Mouse (Mus musculus) embryonic facial prominence, embryonic 10.5 days (tissue): Measurements from ENCODE around the gene Uqcc3. TPM values are rescaled to one million over a fixed set of nuclear protein-coding genes. Genes with fewer than 3 reads are reported as not detected.

Experiments used
- DNase-seq: peaks from one replicate; pipeline ENCODE4 v3.0.0-alpha.2; 2017; ENCODE audit warnings: low spot score
- H3K27ac ChIP-seq: fragments of 300-500 bp; sonication (generic); replicated peaks from 2 replicates; pipeline ENCODE4 v1.5.1; 2016; ENCODE audit warnings: mild to moderate bottlenecking
- H3K27me3 ChIP-seq: fragments of 300-500 bp; sonication (generic); replicated peaks from 2 replicates; pipeline ENCODE4 v1.6.1; 2016; ENCODE audit warnings: low read depth, mild to moderate bottlenecking; ENCODE audit not compliant: poor library complexity, severe bottlenecking
- H3K36me3 ChIP-seq: fragments of 300-500 bp; sonication (generic); replicated peaks from 2 replicates; pipeline ENCODE4 v1.6.1; 2016; ENCODE audit warnings: mild to moderate bottlenecking, moderate library complexity
- H3K4me1 ChIP-seq: fragments of 300-500 bp; sonication (generic); 2 replicates; pipeline ENCODE4 v1.6.1; 2016
- H3K4me3 ChIP-seq: fragments of 300-500 bp; sonication (generic); 2 replicates; pipeline ENCODE4 v1.5.1; 2016; ENCODE audit warnings: mild to moderate bottlenecking, moderate library complexity
- H3K9me3 ChIP-seq: fragments of 300-500 bp; sonication (generic); 2 replicates; pipeline ENCODE4 v1.6.1; 2016; ENCODE audit warnings: mild to moderate bottlenecking
- WGBS: fragments of 180-500 bp; shearing (Covaris S2); methylation state at CpG from one replicate; pipeline ENCODE4 v1.1.7; 2016; 5-methylcytosine and 5-hydroxymethylcytosine counted together
- polyA plus RNA-seq: library from polyadenylated mRNA; unstranded; fragments of >200 nt; fragmentation: Nextera tagmentation; extraction: Ambion mirVana; gene quantifications from 2 replicates; pipeline ENCODE4 v1.2.1, GENCODE M21; 2016

Uqcc3 gene
- 59.0 and 62.0 TPM in 2 replicates for polyA plus RNA-seq

GRCm38 (mm10) chr19:8880311-8881033, at the start of gene Uqcc3:
TSS of gene Uqcc3 (minus strand) at chr19:8880923.
- Histone ChIP-seq H3K27me3 (no peaks in the 10 kb centered on the region), H3K27ac (peak within 1 kb of the TSS; percentile 92), H3K4me3 (peak within 1 kb of the TSS; percentile 94), H3K36me3 (peaks cover 37% of the 10 kb centered on the region), H3K9me3 (no peaks in the 10 kb centered on the region), H3K4me1 (peaks cover 11% of the 10 kb centered on the region)
- DNase-seq: peak; percentile 87
- under 1% methylated on average over 42 of the region's 42 CpGs for WGBS

GRCm38 (mm10) chr19:8930117-8930516, 49.4 kb upstream of the Uqcc3 start:
- Histone ChIP-seq H3K9me3 (no peaks in the 10 kb centered on the region), H3K4me3 (peak overlapping the region; percentile 89), H3K36me3 (peaks cover 66% of the 10 kb centered on the region), H3K4me1 (peaks cover 28% of the 10 kb centered on the region), H3K27ac (peak overlapping the region; percentile 91), H3K27me3 (no peaks in the 10 kb centered on the region)
- no peak for DNase-seq
- 12% methylated on average over 11 of the region's 11 CpGs for WGBS

- Histone ChIP-seq H3K36me3 (peaks cover 63% of the 10 kb centered on the region), H3K9me3 (no peaks in the 10 kb centered on the region), H3K4me3 (peak within 1 kb of the TSS; percentile 89), H3K27me3 (no peaks in the 10 kb centered on the region), H3K27ac (peak within 1 kb of the TSS; percentile 91), H3K4me1 (peaks cover 28% of the 10 kb centered on the region)
- WGBS: under 1% methylated on average over 73 of the region's 74 CpGs
- peak; percentile 84 for DNase-seq
These were observed 48.7 kb upstream of the Uqcc3 start, which contains the start of the genes Rom1 and Eml3 for GRCm38 (mm10) chr19:8929224-8930088. TSS of gene Rom1 (minus strand) at chr19:8929356. TSS of gene Eml3 (plus strand) at chr19:8929552.

- Histone ChIP-seq H3K27me3 (no peaks in the 10 kb centered on the region), H3K4me1 (peaks cover 28% of the 10 kb centered on the region), H3K36me3 (peaks cover 61% of the 10 kb centered on the region), H3K27ac (peak overlapping the region; percentile 91), H3K9me3 (no peaks in the 10 kb centered on the region), H3K4me3 (peak overlapping the region; percentile 89)
- DNase-seq: no peak
- 14% methylated on average over 16 of the region's 16 CpGs for WGBS
These were observed 48.0 kb upstream of the Uqcc3 start for GRCm38 (mm10) chr19:8928689-8929223.

GRCm38 (mm10) chr19:8927891-8928525, 47.3 kb upstream of the Uqcc3 start:
- H3K36me3 ChIP-seq: peaks cover 60% of the 10 kb centered on the region

GRCm38 (mm10) chr19:8926766-8927165, 46.0 kb upstream of the Uqcc3 start:
- Histone ChIP-seq H3K4me1 (peaks cover 34% of the 10 kb centered on the region), H3K27ac (no peak overlapping the region), H3K27me3 (no peaks in the 10 kb centered on the region), H3K9me3 (no peaks in the 10 kb centered on the region), H3K4me3 (peak overlapping the region; percentile 12; the same call in 1 of the 2 replicates), H3K36me3 (peaks cover 60% of the 10 kb centered on the region)
- DNase-seq: no peak
- WGBS: 90% methylated on average over 2 of the region's 2 CpGs

More at GRCm38 (mm10) chr19:8927891-8928525, 47.3 kb upstream of the Uqcc3 start:
- no peak overlapping the region for H3K4me3 ChIP-seq
- no peaks in the 10 kb centered on the region for H3K9me3 ChIP-seq
- H3K27ac ChIP-seq: no peak overlapping the region
- DNase-seq: no peak
- H3K27me3 ChIP-seq: no peaks in the 10 kb centered on the region
- peaks cover 28% of the 10 kb centered on the region for H3K4me1 ChIP-seq
- 91% methylated on average over 12 of the region's 12 CpGs for WGBS

- Histone ChIP-seq H3K36me3 (peaks cover 47% of the 10 kb centered on the region), H3K4me1 (peaks cover 22% of the 10 kb centered on the region), H3K9me3 (no peaks in the 10 kb centered on the region), H3K4me3 (peak overlapping the region; percentile 92), H3K27me3 (no peaks in the 10 kb centered on the region), H3K27ac (no peak overlapping the region)
- no peak for DNase-seq
- 56% methylated on average over 9 of the region's 9 CpGs for WGBS
These were observed 41.0 kb upstream of the Uqcc3 start for GRCm38 (mm10) chr19:8921741-8922140.

GRCm38 (mm10) chr19:8920836-8921291, 40.1 kb upstream of the Uqcc3 start:
- Histone ChIP-seq H3K27ac (peak overlapping the region; percentile 92), H3K36me3 (peaks cover 47% of the 10 kb centered on the region), H3K4me3 (peak overlapping the region; percentile 92), H3K27me3 (no peaks in the 10 kb centered on the region), H3K4me1 (peaks cover 22% of the 10 kb centered on the region), H3K9me3 (no peaks in the 10 kb centered on the region)
- WGBS: 3% methylated on average over 6 of the region's 6 CpGs
- DNase-seq: peak; percentile 54

- Histone ChIP-seq H3K4me3 (peak within 1 kb of the TSS; percentile 92), H3K36me3 (peaks cover 47% of the 10 kb centered on the region), H3K27me3 (no peaks in the 10 kb centered on the region), H3K9me3 (no peaks in the 10 kb centered on the region), H3K4me1 (peaks cover 22% of the 10 kb centered on the region), H3K27ac (peak within 1 kb of the TSS; percentile 92)
- peak; percentile 95 for DNase-seq
- 3% methylated on average over 50 of the region's 50 CpGs for WGBS
These were observed 39.5 kb upstream of the Uqcc3 start, which contains the start of gene B3gat3 for GRCm38 (mm10) chr19:8920073-8920736. TSS of gene B3gat3 (plus strand) at chr19:8920374.

GRCm38 (mm10) chr19:8919684-8920072, 39.0 kb upstream of the Uqcc3 start:
- peaks cover 22% of the 10 kb centered on the region for H3K4me1 ChIP-seq
- H3K4me3 ChIP-seq: peak overlapping the region; percentile 92
- H3K27me3 ChIP-seq: no peaks in the 10 kb centered on the region
- H3K9me3 ChIP-seq: no peaks in the 10 kb centered on the region
- H3K36me3 ChIP-seq: peaks cover 50% of the 10 kb centered on the region
- WGBS: 72% methylated on average over 6 of the region's 6 CpGs
- no peak for DNase-seq
- peak overlapping the region; percentile 92 for H3K27ac ChIP-seq

- H3K4me3 ChIP-seq: no peak overlapping the region
- 91% methylated on average over 3 of the region's 3 CpGs for WGBS
- H3K36me3 ChIP-seq: peaks cover 52% of the 10 kb centered on the region
- no peak overlapping the region for H3K27ac ChIP-seq
- H3K27me3 ChIP-seq: no peaks in the 10 kb centered on the region
- peaks cover 22% of the 10 kb centered on the region for H3K4me1 ChIP-seq
- H3K9me3 ChIP-seq: no peaks in the 10 kb centered on the region
- no peak for DNase-seq
These were observed 38.3 kb upstream of the Uqcc3 start for GRCm38 (mm10) chr19:8919000-8919399.
